Mouse (Mus musculus) spleen, adult 2 months (tissue): ENCODE measurements around the gene Erf. TPM values are rescaled to one million over a fixed set of nuclear protein-coding genes. Genes with fewer than 3 reads are reported as not detected.

ENCODE experiments used
- DNase-seq, 2 experiments: peaks; one replicate each; pipeline versions ENCODE4 v3.0.0 to v3.0.0-alpha.2; 2012 to 2021; ENCODE audit warnings: low spot score in 2 of 2, low read depth in 1 of 2
- H3K27ac ChIP-seq: fragments of 200-500 bp; 2 replicates; pipeline ENCODE4 v1.5.1; 2012; ENCODE audit warnings: low read length, inconsistent platforms; ENCODE audit not compliant: insufficient read depth
- H3K27me3 ChIP-seq: fragments of 200-500 bp; 2 replicates; pipeline ENCODE4 v1.6.1; 2012; ENCODE audit warnings: mild to moderate bottlenecking, moderate library complexity, low read length, inconsistent platforms; ENCODE audit not compliant: control insufficient read depth, insufficient read depth
- H3K36me3 ChIP-seq: fragments of 200-500 bp; 2 replicates; pipeline ENCODE4 v1.6.1; 2012; ENCODE audit warnings: mild to moderate bottlenecking, low read length, inconsistent platforms; ENCODE audit not compliant: control insufficient read depth, insufficient read depth
- H3K4me1 ChIP-seq: fragments of 200-500 bp; 2 replicates; pipeline ENCODE4 v1.6.1; 2011; ENCODE audit warnings: inconsistent platforms; ENCODE audit not compliant: control insufficient read depth, insufficient read depth, insufficient read length
- H3K4me3 ChIP-seq: fragments of 200-500 bp; 2 replicates; pipeline ENCODE4 v1.5.1; 2011; ENCODE audit warnings: mild to moderate bottlenecking, inconsistent platforms; ENCODE audit not compliant: insufficient read depth, insufficient read length; ENCODE audit errors: extremely low read depth
- CTCF ChIP-seq: fragments of 200-500 bp; IDR thresholded peaks from 2 replicates; pipeline ENCODE4 v1.5.1; 2011; ENCODE audit warnings: mild to moderate bottlenecking, inconsistent platforms; ENCODE audit not compliant: insufficient read depth, insufficient read length, insufficient replicate concordance; ENCODE audit errors: extremely low read depth
- POLR2A ChIP-seq: fragments of 200-500 bp; IDR thresholded peaks from 2 replicates; pipeline ENCODE4 v1.6.1; 2011; ENCODE audit warnings: low read depth, low read length, inconsistent platforms
- WGBS: fragments of 180-500 bp; shearing (Covaris S2); methylation state at CpG from one replicate; pipeline ENCODE4 v1.1.7; 2018; 5-methylcytosine and 5-hydroxymethylcytosine counted together
- polyA plus RNA-seq: library from polyadenylated mRNA; depleted of rRNA; stranded (reverse); fragments of >200 nt; gene quantifications from 2 replicates; pipeline ENCODE4 v1.2.3, GENCODE M21; 2012; rRNA removed

Erf gene
- polyA plus RNA-seq: 17.2 and 21.3 TPM in 2 replicates

DNA sequence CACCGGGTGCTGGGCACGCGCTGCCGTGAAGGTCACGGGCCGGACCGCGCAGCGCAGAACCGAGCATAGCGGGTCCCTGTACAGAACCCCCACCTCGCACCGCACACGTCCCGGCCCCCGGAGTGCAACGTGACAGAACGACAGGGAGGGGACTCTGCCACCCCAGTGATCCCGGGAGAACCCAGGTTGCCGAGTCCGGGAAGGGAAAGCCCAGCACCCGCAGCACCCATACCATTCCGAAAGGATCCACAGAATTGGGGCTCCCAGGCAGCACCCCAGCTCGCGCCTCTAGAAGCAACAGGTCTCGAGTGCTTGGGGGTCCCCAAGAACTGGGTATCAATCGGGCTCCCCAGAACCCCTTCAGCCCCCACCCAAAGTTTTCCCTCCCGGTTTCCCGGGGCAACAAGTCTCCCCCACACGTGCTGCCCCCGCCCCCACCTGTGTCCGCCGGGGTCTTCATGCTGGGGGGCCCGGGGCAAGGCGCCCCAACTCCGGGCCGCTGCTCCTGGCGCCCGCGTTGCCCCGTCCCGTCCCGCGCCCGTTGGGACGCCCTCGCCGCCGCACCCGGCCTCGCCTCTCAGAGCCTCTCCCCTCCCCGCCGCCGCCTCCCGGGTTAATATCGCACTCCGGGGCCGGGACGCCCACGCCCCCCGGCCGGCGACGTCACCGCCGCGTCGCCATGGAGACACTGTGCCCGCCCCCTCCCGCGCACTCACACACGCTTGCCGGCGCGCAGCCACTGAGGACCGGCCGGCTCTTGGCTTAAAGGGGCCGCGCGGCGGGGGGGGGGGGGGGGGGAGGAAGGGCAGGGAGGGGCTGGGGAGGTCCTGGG lies at the start of gene Erf:
Erf (minus strand) TSS at position 621 of the 832 bp plus-strand sequence.
- H3K4me1 ChIP-seq: peaks cover 11% of the 10 kb centered on the region; the same call in 1 of the 2 replicates
- H3K27me3 ChIP-seq: no peaks in the 10 kb centered on the region
- DNase-seq: peak; percentile 78 to 90
- no peak for TF ChIP-seq CTCF
- peak; percentile 52 for TF ChIP-seq POLR2A
- H3K4me3 ChIP-seq: peak within 1 kb of the TSS; percentile 98
- no peaks in the 10 kb centered on the region for H3K36me3 ChIP-seq
- under 1% methylated on average over 59 of the region's 81 CpGs for WGBS
- H3K27ac ChIP-seq: peak within 1 kb of the TSS; percentile 81

- Histone ChIP-seq H3K36me3 (peaks cover 7% of the 10 kb centered on the region), H3K4me1 (peaks cover 9% of the 10 kb centered on the region), H3K4me3 (peak within 1 kb of the TSS; percentile 71), H3K27me3 (no peaks in the 10 kb centered on the region), H3K27ac (peak within 1 kb of the TSS; percentile 86)
- 0 out of 2 replicates have a peak, but pooled peaks have one; percentile 1 for TF ChIP-seq CTCF
- TF ChIP-seq POLR2A: no peak
- peak in 1 of 2 experiments; percentile 51 for DNase-seq
- 1% methylated on average over 52 of the region's 52 CpGs for WGBS
Measured at GRCm38 (mm10) chr7:25297454-25298325, 47.1 kb upstream of the Erf start, which contains the start of gene Pafah1b3. Pafah1b3 (minus strand) TSS chr7:25297986.

DNA sequence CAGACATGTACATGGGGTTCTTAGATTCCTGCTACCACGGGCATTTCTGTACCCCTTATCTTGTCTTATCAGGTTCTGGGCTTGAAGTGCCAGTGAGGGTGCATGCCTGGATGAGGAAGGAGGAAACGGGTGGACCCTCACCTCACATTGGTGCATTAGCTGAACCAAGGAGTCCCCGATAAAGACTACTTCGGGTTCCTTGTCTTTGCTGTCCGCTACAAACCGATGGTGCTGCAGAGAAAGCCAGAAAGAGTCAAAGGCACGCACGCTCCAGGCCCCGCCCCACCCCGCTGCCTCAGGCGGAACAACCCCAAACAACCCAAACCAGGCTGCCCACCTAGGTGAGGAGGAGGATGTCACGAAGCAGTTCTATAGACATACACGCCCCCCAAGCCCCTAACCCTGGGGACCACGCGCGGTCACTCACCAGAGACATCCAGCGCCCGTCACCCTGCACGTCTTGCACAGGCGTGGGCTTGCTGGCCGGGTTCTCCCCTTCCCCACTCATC lies 46.4 kb upstream of the Erf start:
- TF ChIP-seq CTCF: no peak
- no peak for TF ChIP-seq POLR2A
- Histone ChIP-seq H3K4me1 (peaks cover 9% of the 10 kb centered on the region), H3K36me3 (peaks cover 13% of the 10 kb centered on the region), H3K4me3 (peak overlapping the region; percentile 71), H3K27ac (peak overlapping the region; percentile 86), H3K27me3 (no peaks in the 10 kb centered on the region)
- peak in 1 of 2 experiments; percentile 51 for DNase-seq
- WGBS: 2% methylated on average over 21 of the region's 21 CpGs

GRCm38 (mm10) chr7:25294960-25295722 lies 44.6 kb upstream of the Erf start:
- Histone ChIP-seq H3K4me3 (no peak overlapping the region), H3K27ac (peak overlapping the region; percentile 61), H3K4me1 (peaks cover 9% of the 10 kb centered on the region), H3K36me3 (peaks cover 28% of the 10 kb centered on the region), H3K27me3 (no peaks in the 10 kb centered on the region)
- TF ChIP-seq CTCF: no peak
- no peak for TF ChIP-seq POLR2A
- WGBS: 62% methylated on average over 12 of the region's 12 CpGs
- no peak for DNase-seq

DNA sequence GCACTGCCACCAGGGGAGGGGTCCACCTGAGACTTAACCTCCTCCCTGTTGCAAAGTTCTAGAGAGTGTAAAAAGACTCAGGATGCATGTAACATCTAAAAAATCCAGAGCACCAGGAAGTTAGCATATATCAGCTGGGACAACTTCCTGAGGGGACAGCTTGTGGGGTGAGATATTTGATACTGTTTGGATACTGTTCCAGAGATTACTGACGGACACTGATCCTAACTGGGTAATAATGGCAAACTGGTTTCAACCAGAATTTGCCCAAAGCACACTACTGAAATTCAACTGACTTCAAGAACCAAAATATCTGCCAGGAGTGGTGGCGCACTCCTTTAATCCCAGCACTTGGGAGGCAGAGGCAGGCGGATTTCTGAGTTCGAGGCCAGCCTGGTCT lies 43.9 kb upstream of the Erf start:
- Histone ChIP-seq H3K36me3 (peaks cover 33% of the 10 kb centered on the region), H3K27ac (no peak overlapping the region), H3K4me1 (peaks cover 9% of the 10 kb centered on the region), H3K4me3 (no peak overlapping the region), H3K27me3 (no peaks in the 10 kb centered on the region)
- 89% methylated on average over 4 of the region's 4 CpGs for WGBS
- TF ChIP-seq CTCF (no peak), POLR2A (no peak)
- DNase-seq: no peak

GRCm38 (mm10) chr7:25293191-25293739 lies 42.7 kb upstream of the Erf start:
- H3K36me3 ChIP-seq: peaks cover 45% of the 10 kb centered on the region
- H3K27ac ChIP-seq: no peak overlapping the region
- H3K27me3 ChIP-seq: no peaks in the 10 kb centered on the region
- 95% methylated on average over 10 of the region's 10 CpGs for WGBS
- no peak overlapping the region for H3K4me3 ChIP-seq
- H3K4me1 ChIP-seq: peaks cover 7% of the 10 kb centered on the region
- TF ChIP-seq POLR2A: no peak
- TF ChIP-seq CTCF: no peak
- no peak for DNase-seq
